Mouse (Mus musculus): ENCODE measurements around the gene Nploc4. TPM values are rescaled to one million over a fixed set of nuclear protein-coding genes. Genes with fewer than 3 reads are reported as not detected.

Nploc4 gene
- polyA plus RNA-seq, 1 experiment = 39.2 TPM

- 92% methylated on average over 6 of the region's 6 CpGs for WGBS
- H3K4me3 ChIP-seq (replicated peaks; ENCODE audit: extremely low read depth, low read depth, low read length) = no peak overlapping the region
- TF ChIP-seq POLR2A (IDR thresholded peaks at IDR 0.05; ENCODE audit: borderline replicate concordance, extremely low read depth, low read depth, low read length) (no peak), CTCF (IDR thresholded peaks at IDR 0.05; ENCODE audit: insufficient read depth, low read length) (no peak)
- DNase-seq = no peak
- H3K4me1 ChIP-seq (ENCODE audit: control insufficient read depth, insufficient read depth, low read length) = no peaks in the 10 kb centered on the region
Observed at GRCm38 (mm10) chr11:120386632-120387031, 50.9 kb downstream of the Nploc4 start.

GRCm38 (mm10) chr11:120382509-120382908 lies 55.0 kb downstream of the Nploc4 start:
- 92% methylated on average over 9 of the region's 9 CpGs for WGBS
- no peak for DNase-seq
- no peak overlapping the region for H3K4me3 ChIP-seq (replicated peaks; ENCODE audit: extremely low read depth, low read depth, low read length)
- peaks cover 9% of the 10 kb centered on the region for H3K4me1 ChIP-seq (ENCODE audit: control insufficient read depth, insufficient read depth, low read length)
- TF ChIP-seq CTCF (IDR thresholded peaks at IDR 0.05; ENCODE audit: insufficient read depth, low read length) (no peak), POLR2A (IDR thresholded peaks at IDR 0.05; ENCODE audit: borderline replicate concordance, extremely low read depth, low read depth, low read length) (no peak)

- H3K4me3 ChIP-seq (replicated peaks; ENCODE audit: extremely low read depth, low read depth, low read length) = no peak overlapping the region
- WGBS = 80% methylated on average over 4 of the region's 4 CpGs
- H3K4me1 ChIP-seq (ENCODE audit: control insufficient read depth, insufficient read depth, low read length) = peaks cover 11% of the 10 kb centered on the region
- DNase-seq = no peak
- TF ChIP-seq CTCF (IDR thresholded peaks at IDR 0.05; ENCODE audit: insufficient read depth, low read length) (no peak), POLR2A (IDR thresholded peaks at IDR 0.05; ENCODE audit: borderline replicate concordance, extremely low read depth, low read depth, low read length) (no peak)
Observed at GRCm38 (mm10) chr11:120381157-120381556, 56.4 kb downstream of the Nploc4 start.

GRCm38 (mm10) chr11:120380271-120380670 lies 57.2 kb downstream of the Nploc4 start:
- 91% methylated on average over 3 of the region's 3 CpGs for WGBS

GRCm38 (mm10) chr11:120378611-120379540 lies 58.6 kb downstream of the Nploc4 start, which contains the start of gene Faap100:
TSS of gene Faap100 (minus strand) at chr11:120378764.
- TF ChIP-seq CTCF (IDR thresholded peaks at IDR 0.05; ENCODE audit: insufficient read depth, low read length) (peak; percentile 51), POLR2A (IDR thresholded peaks at IDR 0.05; ENCODE audit: borderline replicate concordance, extremely low read depth, low read depth, low read length) (peak; percentile 12; the same call in 1 of the 2 replicates)
- Histone ChIP-seq H3K4me1 (ENCODE audit: control insufficient read depth, insufficient read depth, low read length) (peaks cover 11% of the 10 kb centered on the region), H3K4me3 (replicated peaks; ENCODE audit: extremely low read depth, low read depth, low read length) (peak within 1 kb of the TSS; percentile 86)
- 7% methylated on average over 54 of the region's 54 CpGs for WGBS
- DNase-seq = peak; percentile 87

More at GRCm38 (mm10) chr11:120380271-120380670, 57.2 kb downstream of the Nploc4 start:
- DNase-seq = no peak
- H3K4me3 ChIP-seq (replicated peaks; ENCODE audit: extremely low read depth, low read depth, low read length) = no peak overlapping the region
- no peak for TF ChIP-seq CTCF (IDR thresholded peaks at IDR 0.05; ENCODE audit: insufficient read depth, low read length)
- TF ChIP-seq POLR2A (IDR thresholded peaks at IDR 0.05; ENCODE audit: borderline replicate concordance, extremely low read depth, low read depth, low read length) = no peak
- peaks cover 11% of the 10 kb centered on the region for H3K4me1 ChIP-seq (ENCODE audit: control insufficient read depth, insufficient read depth, low read length)

- Histone ChIP-seq H3K4me3 (replicated peaks; ENCODE audit: extremely low read depth, low read depth, low read length) (peak overlapping the region; percentile 86), H3K4me1 (ENCODE audit: control insufficient read depth, insufficient read depth, low read length) (peaks cover 11% of the 10 kb centered on the region)
- peak; percentile 37; the same call in 1 of the 2 replicates for TF ChIP-seq POLR2A (IDR thresholded peaks at IDR 0.05; ENCODE audit: borderline replicate concordance, extremely low read depth, low read depth, low read length)
- no peak for TF ChIP-seq CTCF (IDR thresholded peaks at IDR 0.05; ENCODE audit: insufficient read depth, low read length)
- WGBS = 3% methylated on average over 40 of the region's 40 CpGs
- DNase-seq = no peak
Observed at GRCm38 (mm10) chr11:120378031-120378610, 59.4 kb downstream of the Nploc4 start.

- peaks cover 11% of the 10 kb centered on the region for H3K4me1 ChIP-seq (ENCODE audit: control insufficient read depth, insufficient read depth, low read length)
- 55% methylated on average over 10 of the region's 10 CpGs for WGBS
- H3K4me3 ChIP-seq (replicated peaks; ENCODE audit: extremely low read depth, low read depth, low read length) = no peak overlapping the region
- TF ChIP-seq POLR2A (IDR thresholded peaks at IDR 0.05; ENCODE audit: borderline replicate concordance, extremely low read depth, low read depth, low read length) = no peak
- TF ChIP-seq CTCF (IDR thresholded peaks at IDR 0.05; ENCODE audit: insufficient read depth, low read length) = no peak
- DNase-seq = no peak
Observed at GRCm38 (mm10) chr11:120377337-120377736, 60.2 kb downstream of the Nploc4 start.

- no peak overlapping the region for H3K4me3 ChIP-seq (replicated peaks; ENCODE audit: extremely low read depth, low read depth, low read length)
- peaks cover 11% of the 10 kb centered on the region for H3K4me1 ChIP-seq (ENCODE audit: control insufficient read depth, insufficient read depth, low read length)
- 89% methylated on average over 17 of the region's 17 CpGs for WGBS
- TF ChIP-seq CTCF (IDR thresholded peaks at IDR 0.05; ENCODE audit: insufficient read depth, low read length) (no peak), POLR2A (IDR thresholded peaks at IDR 0.05; ENCODE audit: borderline replicate concordance, extremely low read depth, low read depth, low read length) (no peak)
- no peak for DNase-seq
Observed at GRCm38 (mm10) chr11:120376302-120377160, 61.0 kb downstream of the Nploc4 start.

- TF ChIP-seq CTCF (IDR thresholded peaks at IDR 0.05; ENCODE audit: insufficient read depth, low read length) (no peak), POLR2A (IDR thresholded peaks at IDR 0.05; ENCODE audit: borderline replicate concordance, extremely low read depth, low read depth, low read length) (no peak)
- DNase-seq = no peak
- H3K4me1 ChIP-seq (ENCODE audit: control insufficient read depth, insufficient read depth, low read length) = peaks cover 11% of the 10 kb centered on the region
- WGBS = 95% methylated on average over 10 of the region's 10 CpGs
- no peak overlapping the region for H3K4me3 ChIP-seq (replicated peaks; ENCODE audit: extremely low read depth, low read depth, low read length)
Observed at GRCm38 (mm10) chr11:120375324-120375723, 62.2 kb downstream of the Nploc4 start.

All from lung, adult 2 months (tissue).